Mouse (Mus musculus) ES-Bruce4 (cell line): ENCODE results near the gene Gm19668.

Experiments used
- EP300 ChIP-seq: IDR thresholded peaks from 2 replicates; pipeline ENCODE4 v1.6.1; 2011; ENCODE audit warnings: low read depth, low read length; ENCODE audit not compliant: insufficient read depth
- POLR2A ChIP-seq: IDR thresholded peaks from one replicate; pipeline ENCODE4 v1.8.1; 2011; ENCODE audit warnings: low read length; ENCODE audit not compliant: insufficient read depth

DNA sequence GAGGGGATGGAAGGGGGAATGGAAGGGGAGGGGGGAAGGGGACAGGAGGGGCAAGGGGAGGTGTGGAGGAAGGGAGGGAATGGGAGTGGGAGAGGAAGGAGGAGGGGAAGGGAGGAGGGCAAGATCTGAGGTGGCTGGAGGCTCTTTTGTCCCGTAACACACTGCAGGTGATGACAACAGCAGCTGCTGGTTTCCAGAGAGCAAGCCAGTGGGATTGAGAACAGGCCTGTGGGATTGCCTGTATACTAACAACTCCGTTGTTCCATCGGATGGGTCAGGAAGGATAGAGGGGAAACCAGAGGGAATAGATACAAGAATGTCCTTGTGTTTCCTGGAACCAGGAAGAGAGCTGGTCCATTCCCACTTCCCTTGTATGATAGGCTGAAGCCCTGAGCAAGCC, 1.3 kb downstream of the Gm19668 start:
- TF ChIP-seq POLR2A (no peak), EP300 (no peak)
